Mouse (Mus musculus) liver, embryonic 15.5 days (tissue): Measurements from ENCODE around the gene 1700122O11Rik. TPM values are rescaled to one million over a fixed set of nuclear protein-coding genes. Genes with fewer than 3 reads are reported as not detected.

Source experiments
- ATAC-seq: fragments of 200-750 bp; cut with Nextera tagmentation; 2 replicates; pipeline ENCODE4 v1.8.0; 2017; ENCODE audit warnings: moderate number of reproducible peaks, mild to moderate bottlenecking, moderate library complexity; ENCODE audit not compliant: insufficient read depth
- H3K27ac ChIP-seq: fragments of 300-500 bp; sonication (generic); replicated peaks from 2 replicates; pipeline ENCODE4 v1.5.1; 2015; ENCODE audit warnings: mild to moderate bottlenecking, inconsistent platforms
- H3K27me3 ChIP-seq: fragments of 300-500 bp; sonication (generic); 2 replicates; pipeline ENCODE4 v1.6.1; 2015; ENCODE audit warnings: mild to moderate bottlenecking, inconsistent platforms
- H3K36me3 ChIP-seq: fragments of 300-500 bp; sonication (generic); replicated peaks from 2 replicates; pipeline ENCODE4 v1.6.1; 2015; ENCODE audit warnings: moderate library complexity, mild to moderate bottlenecking, inconsistent platforms
- H3K4me1 ChIP-seq: fragments of 300-500 bp; sonication (generic); replicated peaks from 2 replicates; pipeline ENCODE4 v1.6.1; 2015; ENCODE audit warnings: inconsistent platforms
- H3K4me2 ChIP-seq: fragments of 300-500 bp; sonication (generic); 2 replicates; pipeline ENCODE4 v1.6.1; 2015; ENCODE audit warnings: moderate library complexity, mild to moderate bottlenecking, inconsistent platforms
- H3K4me3 ChIP-seq: fragments of 300-500 bp; sonication (generic); replicated peaks from 2 replicates; pipeline ENCODE4 v1.5.1; 2015; ENCODE audit warnings: mild to moderate bottlenecking, inconsistent platforms
- H3K9ac ChIP-seq: fragments of 300-500 bp; sonication (generic); 2 replicates; pipeline ENCODE4 v1.6.1; 2015; ENCODE audit warnings: moderate library complexity, mild to moderate bottlenecking, inconsistent platforms
- H3K9me3 ChIP-seq: fragments of 300-500 bp; sonication (generic); replicated peaks from 2 replicates; pipeline ENCODE4 v1.6.1; 2016; ENCODE audit warnings: inconsistent platforms
- WGBS: fragments of 180-500 bp; shearing (Covaris S2); methylation state at CpG from one replicate; pipeline ENCODE4 v1.1.7; 2015; ENCODE audit warnings: mixed read lengths; ENCODE audit not compliant: insufficient replicate concordance; 5-methylcytosine and 5-hydroxymethylcytosine counted together
- polyA plus RNA-seq: library from polyadenylated mRNA; unstranded; fragments of >200 nt; fragmentation: Nextera tagmentation; extraction: Ambion mirVana; gene quantifications from 2 replicates; pipeline ENCODE4 v1.2.1, GENCODE M21; 2015

1700122O11Rik gene
- not detected in 2 replicates for polyA plus RNA-seq

GRCm38 (mm10) chr17:48038193-48038592 lies at the start of gene 1700122O11Rik:
Gene 1700122O11Rik (minus strand): TSS chr17:48038293.
- WGBS: 67% methylated on average over 2 of the region's 2 CpGs
- no peak within 1 kb of the TSS for H3K4me3 ChIP-seq
- H3K9me3 ChIP-seq: no peaks in the 10 kb centered on the region
- H3K27me3 ChIP-seq: peaks cover 24% of the 10 kb centered on the region
- no peak for ATAC-seq
- H3K4me1 ChIP-seq: peaks cover 23% of the 10 kb centered on the region
- no peak within 1 kb of the TSS for H3K4me2 ChIP-seq
- no peak within 1 kb of the TSS for H3K9ac ChIP-seq
- H3K36me3 ChIP-seq: no peaks in the 10 kb centered on the region
- H3K27ac ChIP-seq: no peak within 1 kb of the TSS

- Histone ChIP-seq H3K4me3 (no peak overlapping the region), H3K27ac (no peak overlapping the region), H3K27me3 (no peaks in the 10 kb centered on the region; the same call in 1 of the 2 replicates), H3K4me1 (no peaks in the 10 kb centered on the region), H3K9ac (no peak overlapping the region), H3K36me3 (no peaks in the 10 kb centered on the region), H3K9me3 (no peaks in the 10 kb centered on the region), H3K4me2 (no peak overlapping the region)
- 30% methylated on average over 3 of the region's 3 CpGs for WGBS
- ATAC-seq: no peak
Measured at GRCm38 (mm10) chr17:48080626-48081025, 42.5 kb upstream of the 1700122O11Rik start.

GRCm38 (mm10) chr17:48067729-48068128 lies 29.6 kb upstream of the 1700122O11Rik start:
- Histone ChIP-seq H3K27ac (no peak overlapping the region), H3K4me3 (no peak overlapping the region), H3K9ac (no peak overlapping the region), H3K9me3 (no peaks in the 10 kb centered on the region), H3K27me3 (no peaks in the 10 kb centered on the region), H3K36me3 (no peaks in the 10 kb centered on the region), H3K4me1 (no peaks in the 10 kb centered on the region), H3K4me2 (no peak overlapping the region)
- ATAC-seq: no peak
- WGBS: 52% methylated on average over 5 of the region's 5 CpGs

GRCm38 (mm10) chr17:48067083-48067614 lies 29.1 kb upstream of the 1700122O11Rik start:
- Histone ChIP-seq H3K36me3 (no peaks in the 10 kb centered on the region), H3K4me2 (no peak overlapping the region), H3K27ac (no peak overlapping the region), H3K4me3 (no peak overlapping the region), H3K4me1 (no peaks in the 10 kb centered on the region), H3K9ac (no peak overlapping the region), H3K9me3 (no peaks in the 10 kb centered on the region), H3K27me3 (no peaks in the 10 kb centered on the region)
- 58% methylated on average over 10 of the region's 10 CpGs for WGBS
- no peak for ATAC-seq

- Histone ChIP-seq H3K27ac (no peak overlapping the region), H3K4me3 (no peak overlapping the region), H3K9me3 (no peaks in the 10 kb centered on the region), H3K4me1 (no peaks in the 10 kb centered on the region), H3K36me3 (no peaks in the 10 kb centered on the region), H3K4me2 (no peak overlapping the region), H3K9ac (no peak overlapping the region), H3K27me3 (no peaks in the 10 kb centered on the region)
- WGBS: 46% methylated on average over 5 of the region's 5 CpGs
- ATAC-seq: no peak
Measured at GRCm38 (mm10) chr17:48065081-48065501, 27.0 kb upstream of the 1700122O11Rik start.

- H3K9ac ChIP-seq: no peak overlapping the region
- H3K27me3 ChIP-seq: no peaks in the 10 kb centered on the region; the same call in 1 of the 2 replicates
- no peaks in the 10 kb centered on the region for H3K36me3 ChIP-seq
- no peak overlapping the region for H3K4me3 ChIP-seq
- no peaks in the 10 kb centered on the region for H3K9me3 ChIP-seq
- 34% methylated on average over 10 of the region's 10 CpGs for WGBS
- H3K27ac ChIP-seq: no peak overlapping the region
- H3K4me2 ChIP-seq: no peak overlapping the region
- no peak for ATAC-seq
- no peaks in the 10 kb centered on the region for H3K4me1 ChIP-seq
Measured at GRCm38 (mm10) chr17:48064196-48064843, 26.2 kb upstream of the 1700122O11Rik start.

- Histone ChIP-seq H3K4me2 (no peak overlapping the region), H3K9me3 (no peaks in the 10 kb centered on the region), H3K36me3 (no peaks in the 10 kb centered on the region), H3K4me3 (no peak overlapping the region), H3K4me1 (no peaks in the 10 kb centered on the region), H3K27me3 (peaks cover 44% of the 10 kb centered on the region), H3K9ac (no peak overlapping the region), H3K27ac (no peak overlapping the region)
- ATAC-seq: no peak
- 10% methylated on average over 12 of the region's 12 CpGs for WGBS
Measured at GRCm38 (mm10) chr17:48057382-48057781, 19.3 kb upstream of the 1700122O11Rik start.

GRCm38 (mm10) chr17:48055076-48055816 lies 17.2 kb upstream of the 1700122O11Rik start:
- Histone ChIP-seq H3K4me3 (no peak overlapping the region), H3K27ac (no peak overlapping the region), H3K9ac (no peak overlapping the region), H3K36me3 (no peaks in the 10 kb centered on the region), H3K4me1 (peaks cover 10% of the 10 kb centered on the region; the same call in 1 of the 2 replicates), H3K4me2 (no peak overlapping the region), H3K27me3 (peaks cover 44% of the 10 kb centered on the region), H3K9me3 (no peaks in the 10 kb centered on the region)
- ATAC-seq: no peak
- WGBS: 44% methylated on average over 19 of the region's 20 CpGs

GRCm38 (mm10) chr17:48053646-48054045 lies 15.6 kb upstream of the 1700122O11Rik start:
- ATAC-seq: no peak
- no peak overlapping the region for H3K9ac ChIP-seq
- H3K4me2 ChIP-seq: no peak overlapping the region
- no peak overlapping the region for H3K27ac ChIP-seq
- 68% methylated on average over 2 of the region's 2 CpGs for WGBS
- H3K4me3 ChIP-seq: no peak overlapping the region
- peaks cover 10% of the 10 kb centered on the region; the same call in 1 of the 2 replicates for H3K4me1 ChIP-seq
- peaks cover 39% of the 10 kb centered on the region for H3K27me3 ChIP-seq
- H3K36me3 ChIP-seq: no peaks in the 10 kb centered on the region
- no peaks in the 10 kb centered on the region for H3K9me3 ChIP-seq

- H3K9me3 ChIP-seq: no peaks in the 10 kb centered on the region
- WGBS: 59% methylated on average over 10 of the region's 10 CpGs
Measured at GRCm38 (mm10) chr17:48052338-48053067, 14.4 kb upstream of the 1700122O11Rik start.

More at GRCm38 (mm10) chr17:48052338-48053067, 14.4 kb upstream of the 1700122O11Rik start:
- H3K4me3 ChIP-seq: no peak overlapping the region
- no peak for ATAC-seq
- no peaks in the 10 kb centered on the region for H3K36me3 ChIP-seq
- peaks cover 10% of the 10 kb centered on the region; the same call in 1 of the 2 replicates for H3K4me1 ChIP-seq
- peak overlapping the region; percentile 57; the same call in 1 of the 2 replicates for H3K27ac ChIP-seq
- peaks cover 28% of the 10 kb centered on the region for H3K27me3 ChIP-seq
- no peak overlapping the region for H3K9ac ChIP-seq
- H3K4me2 ChIP-seq: no peak overlapping the region
